Mouse (Mus musculus) lung, postnatal 0 days (tissue): ENCODE data around the gene Ptges3.

ENCODE experiments used
- CTCF ChIP-seq: IDR thresholded peaks from 2 replicates; pipeline ENCODE4 v1.5.1; 2016; ENCODE audit warnings: antibody characterized with exemption, mild to moderate bottlenecking
- EP300 ChIP-seq: IDR thresholded peaks from 2 replicates; pipeline ENCODE4 v1.6.1; 2016; ENCODE audit warnings: antibody characterized with exemption, mild to moderate bottlenecking, control low read depth

GRCm38 (mm10) chr10:128030860-128031259, 27.9 kb upstream of the Ptges3 start:
- no peak for TF ChIP-seq CTCF
- TF ChIP-seq EP300 = no peak
